In genomic region chr5:108651823-108652222, GRCm38 (mm10) we compare ENCODE assay signal across 8 mouse cellular contexts. TPM values are rescaled to one million over a fixed set of nuclear protein-coding genes. Genes with fewer than 3 reads are reported as not detected.
DNase-seq lines count a peak whose midpoint lies in the region; ATAC-seq lines count a peak whose summit lies in the region.
"Had no signal": no experiment of that assay in that cellular context is flagged by ENCODE, and none has a peak within 500 bp of the region (broad histone marks: within the 10 kb centered on the region; RNA-seq: fewer than 3 reads in every experiment).

No protein-coding gene starts in this region.

- WGBS in forebrain, embryonic 16.5 days, result 75% methylated on average over 1 of the region's 1 CpGs
- 68% methylated on average over 1 of the region's 1 CpGs for WGBS in kidney, embryonic 14.5 days
- WGBS in lung, embryonic 16.5 days, result 47% methylated on average over 1 of the region's 1 CpGs

- H3K36me3 ChIP-seq in forebrain, embryonic 16.5 days (ENCODE audit: control insufficient read depth, insufficient read depth), result peaks cover 25% of the 10 kb centered on the region
- peaks cover 68% of the 10 kb centered on the region for H3K36me3 ChIP-seq in kidney, embryonic 14.5 days (ENCODE audit: control insufficient read depth, insufficient read depth, low read length)
- H3K36me3 ChIP-seq in lung, embryonic 16.5 days (ENCODE audit: control insufficient read depth, insufficient read depth, low read length), result peaks cover 37% of the 10 kb centered on the region

- peak; percentile 86 for DNase-seq in 3T3-L1 (ENCODE audit: low read depth, low spot score)
- peak; percentile 70 for DNase-seq in A20 (ENCODE audit: low read depth, low spot score)
- DNase-seq in c-Kit-positive CD71-positive TER-119-positive erythroid progenitor cells, embryonic 14.5 days (ENCODE audit: low spot score), result peak; percentile 73
- peak; percentile 46 for DNase-seq in skeletal muscle tissue, adult 2 months (ENCODE audit: low read depth, low spot score)

- H3K4me2 ChIP-seq in forebrain, embryonic 16.5 days (ENCODE audit: low read length), result no peak overlapping the region
- H3K4me2 ChIP-seq in kidney, embryonic 14.5 days (replicated peaks; ENCODE audit: low read depth, low read length), result no peak overlapping the region
- no peak overlapping the region for H3K4me2 ChIP-seq in lung, embryonic 16.5 days (ENCODE audit: low read depth, low read length)
- H3K4me2 ChIP-seq: heart, embryonic 13.5 days had no signal

- H3K4me1 ChIP-seq in forebrain, embryonic 16.5 days (replicated peaks; ENCODE audit: control insufficient read depth, insufficient read depth, low read length), result no peaks in the 10 kb centered on the region
- H3K4me1 ChIP-seq in kidney, embryonic 14.5 days (ENCODE audit: control insufficient read depth, insufficient read depth, low read length), result no peaks in the 10 kb centered on the region
- H3K4me1 ChIP-seq in lung, embryonic 16.5 days (replicated peaks; ENCODE audit: control insufficient read depth, insufficient read depth, low read length), result no peaks in the 10 kb centered on the region
- H3K4me1 ChIP-seq: heart, embryonic 13.5 days had no signal

- no peaks in the 10 kb centered on the region for H3K27me3 ChIP-seq in forebrain, embryonic 16.5 days (replicated peaks; ENCODE audit: control insufficient read depth, insufficient read depth, low read length)
- H3K27me3 ChIP-seq in kidney, embryonic 14.5 days (ENCODE audit: control insufficient read depth, insufficient read depth, low read length), result no peaks in the 10 kb centered on the region
- H3K27me3 ChIP-seq in lung, embryonic 16.5 days (ENCODE audit: control insufficient read depth, insufficient read depth, low read depth, low read length), result no peaks in the 10 kb centered on the region
- H3K27me3 ChIP-seq: heart, embryonic 13.5 days had no signal

- H3K4me3 ChIP-seq in forebrain, embryonic 16.5 days (replicated peaks; ENCODE audit: low read length), result no peak overlapping the region
- no peak overlapping the region for H3K4me3 ChIP-seq in kidney, embryonic 14.5 days (ENCODE audit: low read length)
- H3K4me3 ChIP-seq in lung, embryonic 16.5 days (ENCODE audit: low read length), result no peak overlapping the region
- H3K4me3 ChIP-seq: heart, embryonic 13.5 days had no signal

- peak; percentile 41 for ATAC-seq in forebrain, embryonic 16.5 days
- ATAC-seq in kidney, embryonic 14.5 days (ENCODE audit: low FRiP score, low TSS enrichment), result peak; percentile 62; the same call in 1 of the 2 replicates
- peak; percentile 48 for ATAC-seq in lung, embryonic 16.5 days (ENCODE audit: low read depth)

- H3K9me3 ChIP-seq in forebrain, embryonic 16.5 days (ENCODE audit: control insufficient read depth, low read length), result no peaks in the 10 kb centered on the region
- H3K9me3 ChIP-seq in kidney, embryonic 14.5 days (ENCODE audit: control insufficient read depth, low read length), result no peaks in the 10 kb centered on the region
- no peaks in the 10 kb centered on the region for H3K9me3 ChIP-seq in lung, embryonic 16.5 days (ENCODE audit: control insufficient read depth, low read length)
- H3K9me3 ChIP-seq: heart, embryonic 13.5 days had no signal

- no peak overlapping the region for H3K27ac ChIP-seq in forebrain, embryonic 16.5 days (ENCODE audit: low read length)
- H3K27ac ChIP-seq in kidney, embryonic 14.5 days (ENCODE audit: low read depth, low read length), result no peak overlapping the region
- H3K27ac ChIP-seq in lung, embryonic 16.5 days (ENCODE audit: low read length), result no peak overlapping the region
- H3K27ac ChIP-seq: heart, embryonic 13.5 days had no signal

- no peak overlapping the region for H3K9ac ChIP-seq in forebrain, embryonic 16.5 days (replicated peaks; ENCODE audit: low read depth, low read length)
- H3K9ac ChIP-seq in kidney, embryonic 14.5 days (ENCODE audit: low read depth, low read length), result no peak overlapping the region
- H3K9ac ChIP-seq in lung, embryonic 16.5 days (ENCODE audit: low read length), result no peak overlapping the region
- H3K9ac ChIP-seq: heart, embryonic 13.5 days had no signal

RNA-seq across cellular contexts. Expression of gene Idua, which starts 8.3 kb away (rescaled TPM):
- polyA plus RNA-seq in forebrain, embryonic 16.5 days (2015; fragmentation: Nextera tagmentation; extraction: Ambion mirVana), result 9.6 and 13.2 TPM in 2 replicates
- polyA plus RNA-seq in kidney, embryonic 14.5 days (2014; fragmentation: Nextera tagmentation; extraction: Ambion mirVana), result 11.0 and 11.3 TPM in 2 replicates
- 13.8 and 15.7 TPM in 2 replicates for polyA plus RNA-seq in lung, embryonic 16.5 days (2015; fragmentation: Nextera tagmentation; extraction: Ambion mirVana)

RNA-seq across cellular contexts. Expression of gene Dgkq, which starts 17.6 kb away (rescaled TPM):
- 26.5 and 31.9 TPM in 2 replicates for polyA plus RNA-seq in forebrain, embryonic 16.5 days (2015; fragmentation: Nextera tagmentation; extraction: Ambion mirVana)
- 5.0 and 9.1 TPM in 2 replicates for polyA plus RNA-seq in kidney, embryonic 14.5 days (2014; fragmentation: Nextera tagmentation; extraction: Ambion mirVana)
- polyA plus RNA-seq in lung, embryonic 16.5 days (2015; fragmentation: Nextera tagmentation; extraction: Ambion mirVana), result 11.0 and 12.7 TPM in 2 replicates

RNA-seq across cellular contexts. Expression of gene Tmem175, which starts 22.3 kb away (rescaled TPM):
- 24.9 and 25.7 TPM in 2 replicates for polyA plus RNA-seq in forebrain, embryonic 16.5 days (2015; fragmentation: Nextera tagmentation; extraction: Ambion mirVana)
- 23.0 and 29.0 TPM in 2 replicates for polyA plus RNA-seq in kidney, embryonic 14.5 days (2014; fragmentation: Nextera tagmentation; extraction: Ambion mirVana)
- polyA plus RNA-seq in lung, embryonic 16.5 days (2015; fragmentation: Nextera tagmentation; extraction: Ambion mirVana), result 30.0 and 30.8 TPM in 2 replicates

RNA-seq across cellular contexts. Expression of gene Gak, which starts 22.3 kb away (rescaled TPM):
- polyA plus RNA-seq in forebrain, embryonic 16.5 days (2015; fragmentation: Nextera tagmentation; extraction: Ambion mirVana), result 58.2 and 60.3 TPM in 2 replicates
- polyA plus RNA-seq in kidney, embryonic 14.5 days (2014; fragmentation: Nextera tagmentation; extraction: Ambion mirVana), result 30.4 and 48.8 TPM in 2 replicates
- polyA plus RNA-seq in lung, embryonic 16.5 days (2015; fragmentation: Nextera tagmentation; extraction: Ambion mirVana), result 51.7 and 57.1 TPM in 2 replicates

RNA-seq across cellular contexts. Expression of gene Slc26a1, which starts 23.5 kb away (rescaled TPM):
- 2.3 and 2.4 TPM in 2 replicates for polyA plus RNA-seq in forebrain, embryonic 16.5 days (2015; fragmentation: Nextera tagmentation; extraction: Ambion mirVana)
- polyA plus RNA-seq in kidney, embryonic 14.5 days (2014; fragmentation: Nextera tagmentation; extraction: Ambion mirVana), result 0.80 and 1.5 TPM in 2 replicates
- polyA plus RNA-seq in lung, embryonic 16.5 days (2015; fragmentation: Nextera tagmentation; extraction: Ambion mirVana), result 0.51 and 0.75 TPM in 2 replicates
